Mouse (Mus musculus) heart, postnatal 14 days (tissue): ENCODE data around the gene Senp8. TPM values are rescaled to one million over a fixed set of nuclear protein-coding genes. Genes with fewer than 3 reads are reported as not detected.
A peak's percentile ranks its signal among the peaks of the same experiment; 100 is the strongest.
"Not testable (repeated sequence)": the region's sequence is repeated elsewhere in the genome, so short reads cannot be mapped to it uniquely, and the experiment has no call there.

Source experiments
- DNase-seq, 2 experiments: peaks; one replicate each; pipeline ENCODE4 v3.0.0; 2021 to 2022
- intact Hi-C: fragments of 180-260 bp; cut with DNase I; formaldehyde crosslinking; loops from one replicate; pipeline ENCODE4 v1.15.1; 2025
- long read RNA-seq, 2 experiments: library from polyadenylated mRNA; stranded (forward); transcript quantifications; one replicate each; pipeline ENCODE4 v2.0.0; 2021
- total RNA-seq, 2 experiments: library from RNA; stranded (reverse); gene quantifications; 2 replicates each; pipeline ENCODE4 v1.2.3; 2021

Senp8 gene
- 1 to 10 TPM; 6.3 to 7.8 TPM for total RNA-seq
- long read RNA-seq, experiment 1, partial matches to known transcripts, result 0 of 2 reads
- long read RNA-seq, experiment 1, other reads (novel, unspliced or antisense), result 0 of 2 reads
- long read RNA-seq, experiment 2, partial matches to known transcripts, result 0 of 3 reads
- long read RNA-seq, experiment 2, other reads (novel, unspliced or antisense), result 0 of 3 reads

DNA sequence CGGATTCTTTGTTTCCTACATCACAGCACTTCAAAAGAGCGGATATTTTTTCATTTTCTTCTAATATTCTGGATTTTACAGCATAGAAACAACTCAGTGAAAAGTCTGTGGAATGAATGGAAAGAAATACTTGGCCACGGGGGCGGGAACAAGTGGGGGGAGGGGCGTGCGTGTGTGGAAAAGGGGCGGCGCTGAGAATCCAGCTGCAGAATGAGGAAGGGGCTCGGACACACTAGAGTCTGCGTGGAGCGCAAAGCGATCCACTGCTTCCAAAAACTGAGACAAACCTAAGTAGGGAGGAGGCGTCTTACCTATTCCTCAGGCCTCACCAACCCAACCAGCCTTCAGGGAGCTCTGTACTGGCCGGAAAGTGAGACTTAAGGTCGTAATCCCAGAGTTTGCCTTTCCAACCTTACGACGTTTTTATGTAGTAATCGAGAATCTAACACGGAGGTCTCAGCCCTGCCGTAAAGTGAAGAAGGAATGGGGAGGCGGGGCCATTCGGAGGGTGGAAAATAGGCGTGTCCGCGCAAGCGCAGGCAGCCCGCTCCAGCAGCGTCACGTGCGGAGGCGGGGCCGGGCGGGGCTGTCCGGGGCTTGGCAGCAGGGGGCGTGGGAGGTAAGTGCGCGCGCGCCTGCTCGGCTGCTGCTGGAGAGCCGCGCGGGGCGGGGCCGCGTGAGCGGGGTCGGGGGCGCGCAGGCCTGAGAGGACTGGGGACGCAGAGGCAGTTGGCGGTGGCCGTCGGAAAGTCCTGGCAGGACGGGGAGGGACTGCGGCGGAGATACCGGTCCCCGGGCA, at the start of gene Senp8, which contains the start of gene Myo9a:
Senp8 (minus strand) TSS at position 444 of the 799 bp plus-strand sequence.
Myo9a (plus strand) TSS at position 630 of the 799 bp plus-strand sequence.
- peak; percentile 100 for DNase-seq
- intact Hi-C loops, result no loop called here

DNA sequence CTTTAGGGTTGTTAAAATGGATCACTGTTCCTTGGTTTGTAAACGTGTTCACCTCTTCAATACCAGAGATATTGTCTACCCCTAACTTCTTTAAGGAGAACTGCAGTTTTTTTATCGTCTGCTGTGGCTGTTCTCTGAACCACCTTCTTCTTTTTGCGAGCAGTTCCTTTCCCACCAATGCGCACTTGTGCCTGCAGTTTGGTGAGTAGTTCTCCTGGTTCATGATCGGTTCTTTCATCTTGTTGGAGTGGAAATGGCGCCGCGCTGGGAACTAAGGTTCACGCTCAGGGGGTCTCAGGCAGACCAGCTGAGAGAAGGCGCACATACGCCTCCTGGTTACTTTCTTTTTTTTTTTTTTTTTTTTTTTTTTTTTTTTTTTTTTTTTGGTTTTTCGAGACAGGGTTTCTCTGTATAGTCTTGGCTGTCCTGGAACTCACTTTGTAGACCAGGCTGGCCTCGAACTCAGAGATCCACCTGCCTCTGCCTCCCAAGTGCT, 16.5 kb upstream of the Senp8 start:
- intact Hi-C loops, DNase-seq: not testable (repeated sequence)

GRCm38 (mm10) chr9:59760515-59760914, 10.0 kb upstream of the Senp8 start:
- intact Hi-C loops, result no loop called here
- no peak for DNase-seq

GRCm38 (mm10) chr9:59757016-59757415, 6.5 kb upstream of the Senp8 start:
- intact Hi-C loops, result loop anchor here (5.0 kb wide), 1 partner anchor 35 kb away; no protein-coding TSS in a partner anchor
- not testable (repeated sequence) for DNase-seq

DNA sequence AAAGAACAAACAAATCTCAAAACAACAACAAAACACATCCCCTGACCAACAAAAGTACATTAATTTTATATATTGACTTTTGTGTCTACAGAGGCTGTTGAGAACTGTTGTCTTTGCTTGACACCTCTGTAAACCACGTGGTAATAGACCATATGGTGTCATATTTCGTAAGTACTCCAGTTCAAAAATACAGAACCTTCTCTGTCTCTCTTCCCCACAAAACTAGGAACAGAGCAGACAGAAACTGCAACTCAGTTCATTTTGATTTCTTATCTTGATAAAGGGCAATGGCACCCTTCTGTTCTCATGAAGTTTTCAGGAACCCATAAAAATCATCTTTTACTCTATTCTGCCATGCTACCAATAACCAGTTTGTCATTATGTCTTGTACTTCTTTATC, 4.7 kb upstream of the Senp8 start:
- DNase-seq, result no peak
- intact Hi-C loops, result loop anchor here (5.0 kb wide), 1 partner anchor 33 kb away; no protein-coding TSS in a partner anchor

DNA sequence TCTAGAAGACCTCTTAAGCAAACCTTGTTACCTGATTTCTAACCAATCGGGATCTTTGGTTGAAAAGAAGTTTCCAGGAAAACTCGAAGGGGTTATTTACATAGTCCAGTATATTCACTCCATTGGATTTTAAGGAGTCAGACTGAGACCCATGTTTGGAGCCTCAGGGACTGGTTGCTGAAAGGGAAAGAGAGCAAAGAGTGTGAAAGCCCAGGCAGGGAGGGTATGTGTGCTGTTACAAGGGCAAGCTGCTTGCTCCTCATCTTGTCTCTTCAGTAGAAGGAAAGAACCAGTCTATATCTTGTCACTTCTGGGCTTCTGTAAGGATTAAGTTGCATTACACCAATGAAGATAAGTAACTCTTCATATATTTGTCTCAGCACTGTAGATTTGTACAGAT, 1.5 kb upstream of the Senp8 start:
- intact Hi-C loops, result no loop called here

DNA sequence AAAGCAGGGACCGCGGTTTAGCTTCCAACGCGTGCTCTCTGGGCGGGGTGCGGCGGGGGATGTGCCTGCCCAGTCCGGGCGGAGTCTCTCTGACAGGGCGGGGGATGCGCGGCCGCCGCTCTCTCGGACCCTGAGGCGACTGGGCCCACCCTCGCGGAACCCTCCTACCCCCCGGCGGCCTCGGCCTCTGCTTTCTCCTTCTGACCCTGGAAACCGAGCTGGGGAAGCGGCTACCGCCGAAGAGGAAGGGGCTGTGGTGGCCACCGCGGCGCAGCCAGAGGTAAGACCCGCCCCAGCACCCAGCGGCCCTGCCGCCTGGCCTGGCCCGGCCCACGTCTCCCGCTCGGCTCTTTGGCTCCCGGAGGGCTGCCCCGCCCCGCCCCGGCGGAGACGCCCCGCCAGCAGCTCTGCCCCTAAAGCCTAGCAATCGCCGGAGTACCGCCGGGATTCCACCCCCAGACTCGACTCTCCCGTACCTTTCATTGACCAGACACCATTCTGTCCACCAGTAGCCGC, 614 bp upstream of the Senp8 start:
- DNase-seq, result peak; percentile 90 to 92
- intact Hi-C loops, result no loop called here

More for the DNA sequence above, 1.5 kb upstream of the Senp8 start:
- no peak for DNase-seq

DNA sequence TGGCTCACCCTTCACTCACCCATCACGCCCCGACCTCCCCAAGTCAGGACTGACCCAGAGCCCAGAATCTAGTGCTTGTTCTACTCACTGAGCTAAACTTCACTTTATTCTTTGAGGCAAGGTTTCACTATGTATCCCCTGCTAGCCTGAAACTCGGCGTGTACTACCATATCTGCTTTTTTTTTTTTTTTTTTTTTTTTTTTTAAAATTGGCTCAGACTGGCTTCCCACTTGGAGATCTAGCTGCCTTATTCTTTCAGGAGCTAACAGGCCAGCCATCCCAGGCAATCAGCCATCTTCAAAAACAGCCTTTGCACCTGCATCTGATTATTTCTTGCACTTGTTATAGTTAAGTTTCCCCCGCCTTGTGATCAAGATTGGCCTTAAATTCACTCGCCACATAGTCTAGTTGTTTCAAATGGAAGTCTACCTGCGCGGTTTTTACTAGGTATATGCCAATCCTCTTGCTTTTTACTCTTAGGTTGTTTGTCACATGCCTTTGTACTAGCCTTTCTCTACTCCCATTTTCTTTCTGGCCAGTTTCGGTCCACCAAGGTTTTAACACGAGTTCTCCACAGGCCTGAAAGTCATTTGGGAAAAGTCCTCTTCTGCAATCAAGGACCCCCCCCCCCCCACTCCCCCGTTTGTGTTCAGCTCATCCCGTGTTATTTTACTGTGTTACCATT, 787 bp downstream of the Senp8 start:
- intact Hi-C loops, result no loop called here
- no peak for DNase-seq

DNA sequence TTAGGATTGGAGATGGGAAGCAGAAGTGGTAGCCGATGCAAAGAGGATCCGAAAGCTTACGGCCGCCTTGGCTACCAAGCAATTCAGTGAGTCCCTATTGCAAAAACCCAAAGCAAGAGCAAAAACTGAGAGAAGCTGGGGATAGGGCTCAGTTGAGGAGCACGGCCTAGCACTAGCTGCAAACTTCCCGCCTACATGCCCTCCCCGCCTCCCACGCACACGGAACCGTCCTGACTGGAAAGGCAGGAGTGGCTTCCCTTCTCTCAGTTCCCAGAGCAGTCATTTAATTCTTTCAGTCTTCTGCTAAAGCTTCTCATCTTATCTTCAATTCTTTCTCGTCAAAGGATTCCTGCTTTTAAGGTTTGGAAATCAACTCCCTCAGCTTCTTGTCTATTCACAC, 1.5 kb downstream of the Senp8 start:
- intact Hi-C loops, result no loop called here

GRCm38 (mm10) chr9:59748387-59748786, 2.1 kb downstream of the Senp8 start:
- intact Hi-C loops, result no loop called here

More for the DNA sequence above, 1.5 kb downstream of the Senp8 start:
- DNase-seq, result peak in 1 of 2 experiments; percentile 30

DNA sequence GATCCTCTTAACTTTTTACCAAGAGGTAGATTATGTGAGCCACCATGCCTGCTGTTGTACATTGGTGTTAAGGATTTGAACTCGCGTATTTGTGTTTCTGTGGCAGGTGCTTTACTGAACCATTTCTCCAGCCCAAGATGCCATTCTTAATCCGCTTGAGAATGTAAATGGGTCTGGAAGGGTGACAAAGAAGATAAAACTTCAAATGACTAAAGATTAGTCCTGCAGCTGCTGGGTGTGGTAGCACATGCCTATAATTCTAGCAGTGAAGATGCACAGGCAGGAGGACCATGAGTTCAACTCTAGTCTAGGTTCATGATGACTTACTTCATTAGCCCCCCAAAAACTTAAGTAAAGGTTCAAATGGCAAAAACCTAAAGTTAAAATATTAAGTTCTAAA, 6.6 kb downstream of the Senp8 start:
- no peak for DNase-seq
- intact Hi-C loops, result no loop called here

More at GRCm38 (mm10) chr9:59748387-59748786, 2.1 kb downstream of the Senp8 start:
- DNase-seq, result no peak

- intact Hi-C loops, result no loop called here
- DNase-seq, result no peak
These were observed 9.9 kb downstream of the Senp8 start for GRCm38 (mm10) chr9:59740593-59740992.

DNA sequence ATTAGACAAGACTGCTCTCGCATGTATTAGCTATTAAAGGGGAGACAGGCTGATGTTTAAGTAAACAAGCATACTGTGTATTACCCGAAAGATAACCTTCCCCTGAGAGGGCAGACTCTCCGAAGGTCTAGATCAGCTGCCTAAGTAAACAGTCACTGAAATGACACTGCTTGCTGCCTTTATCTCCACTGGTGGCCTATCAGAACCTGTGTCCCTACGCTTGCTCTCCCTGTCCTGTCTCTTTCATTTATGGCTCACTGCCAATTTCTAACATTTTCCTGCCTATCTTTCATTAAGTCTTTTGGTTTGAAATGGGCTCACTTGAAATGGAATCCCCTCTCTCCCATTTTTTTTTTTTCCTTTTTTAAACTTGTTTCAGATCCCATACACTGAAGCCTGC, 15.1 kb downstream of the Senp8 start:
- DNase-seq, result no peak
- intact Hi-C loops, result no loop called here

GRCm38 (mm10) chr9:59733075-59733474, 17.4 kb downstream of the Senp8 start:
- DNase-seq, result no peak
- intact Hi-C loops, result no loop called here

GRCm38 (mm10) chr9:59731136-59731535, 19.4 kb downstream of the Senp8 start:
- intact Hi-C loops, result no loop called here

GRCm38 (mm10) chr9:59727569-59728286, 22.8 kb downstream of the Senp8 start:
- intact Hi-C loops, result no loop called here
- DNase-seq, result no peak

More at GRCm38 (mm10) chr9:59731136-59731535, 19.4 kb downstream of the Senp8 start:
- no peak for DNase-seq

DNA sequence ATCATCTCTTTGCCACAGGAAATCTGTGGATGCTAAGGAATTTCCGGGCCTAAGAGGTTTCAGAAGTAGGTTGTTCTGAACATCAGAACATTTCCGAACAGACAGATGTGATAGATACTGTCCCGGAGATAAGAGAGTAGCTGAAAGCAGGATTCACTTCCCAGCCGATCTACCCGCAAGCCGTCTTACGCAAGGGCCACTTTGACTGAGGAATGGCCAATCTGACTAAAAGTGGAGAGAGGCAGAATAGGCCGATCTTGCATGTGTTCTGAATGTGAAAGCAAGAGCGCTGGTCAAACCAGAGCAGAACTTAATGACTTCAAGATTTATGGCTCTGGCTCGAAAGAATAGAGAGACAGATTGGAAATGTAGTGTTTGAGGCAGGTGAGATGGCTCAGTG, 25.0 kb downstream of the Senp8 start:
- no peak for DNase-seq
- intact Hi-C loops, result no loop called here

- peak; percentile 16 to 20 for DNase-seq
- intact Hi-C loops, result loop anchor here (2.0 to 5.0 kb wide), 2 partner anchors 33 to 233 kb away; no protein-coding TSS in a partner anchor
These were observed 26.6 kb downstream of the Senp8 start for GRCm38 (mm10) chr9:59723791-59724442.

DNA sequence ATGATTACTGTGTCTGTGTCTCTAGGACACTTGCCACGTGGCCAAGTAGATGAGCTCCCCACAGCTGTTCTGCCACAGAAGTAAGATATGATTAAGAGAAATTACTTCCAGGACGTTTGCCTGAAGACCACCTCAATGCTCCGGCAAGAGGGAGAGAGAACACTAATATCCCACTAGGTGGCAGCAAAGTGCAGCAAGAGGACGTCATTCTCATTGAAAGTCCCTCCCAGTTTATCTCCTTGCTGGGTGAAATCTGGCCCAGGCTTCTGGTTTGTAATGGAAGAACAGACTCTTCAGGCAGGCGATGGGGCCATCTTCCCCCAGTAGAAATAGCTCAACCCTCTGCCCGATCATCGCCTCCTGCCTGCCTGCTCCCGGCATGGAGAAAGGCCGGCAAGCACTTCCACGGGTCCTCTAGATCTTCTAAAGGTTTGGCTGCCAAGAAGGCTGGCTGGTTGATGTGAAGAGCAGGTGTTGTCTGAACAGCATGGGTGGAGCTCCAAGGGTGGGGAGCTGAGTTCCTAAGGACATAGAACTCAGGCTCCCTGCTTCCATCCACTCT, 27.3 kb downstream of the Senp8 start:
- intact Hi-C loops, result loop anchor here (2.0 to 5.0 kb wide), 2 partner anchors 34 to 234 kb away; no protein-coding TSS in a partner anchor
- peak; percentile 65 to 80 for DNase-seq
